Mouse (Mus musculus) cortical plate, adult 2 months (tissue): Measurements from ENCODE around the gene Cbwd1.

ENCODE experiments used
- CTCF ChIP-seq: fragments of 200-500 bp; IDR thresholded peaks from 2 replicates; pipeline ENCODE4 v1.5.1; 2011; ENCODE audit warnings: mild to moderate bottlenecking, control low read depth, low read length; ENCODE audit not compliant: insufficient read depth; ENCODE audit errors: extremely low read depth
- POLR2A ChIP-seq: fragments of 200-500 bp; IDR thresholded peaks from 2 replicates; pipeline ENCODE4 v1.6.1; 2011; ENCODE audit warnings: mild to moderate bottlenecking, low read length, control low read depth; ENCODE audit not compliant: insufficient read depth; ENCODE audit errors: extremely low read depth

DNA sequence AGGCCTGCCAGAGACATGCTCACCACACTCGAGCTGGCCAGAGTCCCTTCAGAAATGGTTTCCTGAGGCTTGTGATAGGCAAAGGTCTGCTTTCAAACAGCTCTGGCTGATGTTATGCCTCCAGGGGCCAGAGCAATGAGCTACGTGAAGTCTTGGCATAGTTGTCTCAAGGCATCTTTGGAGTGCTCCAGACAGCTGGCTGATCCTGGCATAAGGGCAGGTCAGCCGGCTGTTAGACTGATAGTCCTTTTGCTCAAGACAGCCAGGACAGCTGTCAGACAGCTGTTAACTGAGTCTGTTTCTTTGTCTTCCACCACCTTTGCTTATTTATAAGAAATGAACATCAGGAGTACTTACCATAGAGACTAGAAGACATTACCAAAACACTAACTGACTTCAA, 74.5 kb downstream of the Cbwd1 start:
- no peak for TF ChIP-seq POLR2A
- TF ChIP-seq CTCF = no peak
